Mouse (Mus musculus): Measurements from ENCODE around the gene Tpbg. TPM values are rescaled to one million over a fixed set of nuclear protein-coding genes. Genes with fewer than 3 reads are reported as not detected.
A peak's percentile ranks its signal among the peaks of the same experiment; 100 is the strongest.
"Not testable (repeated sequence)": the region's sequence is repeated elsewhere in the genome, so short reads cannot be mapped to it uniquely, and the experiment has no call there.

Tpbg gene
- polyA plus RNA-seq (2014; fragmentation: Nextera tagmentation; extraction: Ambion mirVana): 22.0 and 25.1 TPM in 2 replicates

GRCm38 (mm10) chr9:85842351-85843011 is at the start of gene Tpbg:
TSS of gene Tpbg (plus strand) at chr9:85842380.
- no peaks in the 10 kb centered on the region for H3K36me3 ChIP-seq (ENCODE audit: control insufficient read depth, insufficient read depth, low read length)
- H3K4me2 ChIP-seq (ENCODE audit: low read depth, low read length): peak within 1 kb of the TSS; percentile 91
- no peaks in the 10 kb centered on the region for H3K27me3 ChIP-seq (ENCODE audit: control insufficient read depth, insufficient read depth, low read length)
- H3K27ac ChIP-seq (ENCODE audit: low read depth, low read length): peak within 1 kb of the TSS; percentile 76
- H3K4me3 ChIP-seq (ENCODE audit: low read depth, low read length): peak within 1 kb of the TSS; percentile 56
- H3K9ac ChIP-seq (replicated peaks; ENCODE audit: low read depth, low read length): peak within 1 kb of the TSS; percentile 66
- WGBS: under 1% methylated on average over 39 of the region's 39 CpGs
- H3K4me1 ChIP-seq (ENCODE audit: control insufficient read depth, insufficient read depth, low read length): peaks cover 12% of the 10 kb centered on the region; the same call in 1 of the 2 replicates
- ATAC-seq (ENCODE audit: low read depth): peak; percentile 82
- H3K9me3 ChIP-seq (ENCODE audit: control insufficient read depth, low read length): no peaks in the 10 kb centered on the region

- H3K4me2 ChIP-seq (ENCODE audit: low read depth, low read length); H3K27ac ChIP-seq (ENCODE audit: low read depth, low read length); ATAC-seq (ENCODE audit: low read depth); H3K4me1 ChIP-seq (ENCODE audit: control insufficient read depth, insufficient read depth, low read length); H3K9ac ChIP-seq (replicated peaks; ENCODE audit: low read depth, low read length); H3K9me3 ChIP-seq (ENCODE audit: control insufficient read depth, low read length); H3K4me3 ChIP-seq (ENCODE audit: low read depth, low read length); H3K36me3 ChIP-seq (ENCODE audit: control insufficient read depth, insufficient read depth, low read length); H3K27me3 ChIP-seq (ENCODE audit: control insufficient read depth, insufficient read depth, low read length): not testable (repeated sequence)
- WGBS: 84% methylated on average over 2 of the region's 2 CpGs
Observed at GRCm38 (mm10) chr9:85801986-85802385, 40.2 kb upstream of the Tpbg start.

GRCm38 (mm10) chr9:85802563-85802962 is 39.6 kb upstream of the Tpbg start:
- H3K9me3 ChIP-seq (ENCODE audit: control insufficient read depth, low read length): no peaks in the 10 kb centered on the region
- H3K4me3 ChIP-seq (ENCODE audit: low read depth, low read length): no peak overlapping the region
- no peak overlapping the region for H3K9ac ChIP-seq (replicated peaks; ENCODE audit: low read depth, low read length)
- no peaks in the 10 kb centered on the region for H3K4me1 ChIP-seq (ENCODE audit: control insufficient read depth, insufficient read depth, low read length)
- WGBS: 77% methylated on average over 4 of the region's 4 CpGs
- no peaks in the 10 kb centered on the region for H3K36me3 ChIP-seq (ENCODE audit: control insufficient read depth, insufficient read depth, low read length)
- ATAC-seq (ENCODE audit: low read depth): no peak
- no peak overlapping the region for H3K4me2 ChIP-seq (ENCODE audit: low read depth, low read length)
- H3K27me3 ChIP-seq (ENCODE audit: control insufficient read depth, insufficient read depth, low read length): no peaks in the 10 kb centered on the region
- no peak overlapping the region for H3K27ac ChIP-seq (ENCODE audit: low read depth, low read length)

- Histone ChIP-seq H3K4me3 (ENCODE audit: low read depth, low read length) (no peak overlapping the region), H3K4me2 (ENCODE audit: low read depth, low read length) (no peak overlapping the region), H3K9me3 (ENCODE audit: control insufficient read depth, low read length) (no peaks in the 10 kb centered on the region), H3K27me3 (ENCODE audit: control insufficient read depth, insufficient read depth, low read length) (no peaks in the 10 kb centered on the region), H3K27ac (ENCODE audit: low read depth, low read length) (no peak overlapping the region), H3K9ac (replicated peaks; ENCODE audit: low read depth, low read length) (no peak overlapping the region), H3K4me1 (ENCODE audit: control insufficient read depth, insufficient read depth, low read length) (no peaks in the 10 kb centered on the region), H3K36me3 (ENCODE audit: control insufficient read depth, insufficient read depth, low read length) (no peaks in the 10 kb centered on the region)
- no peak for ATAC-seq (ENCODE audit: low read depth)
- WGBS: 87% methylated on average over 6 of the region's 6 CpGs
Observed at GRCm38 (mm10) chr9:85806411-85806810, 35.8 kb upstream of the Tpbg start.

- Histone ChIP-seq H3K36me3 (ENCODE audit: control insufficient read depth, insufficient read depth, low read length) (no peaks in the 10 kb centered on the region), H3K27ac (ENCODE audit: low read depth, low read length) (no peak overlapping the region), H3K4me1 (ENCODE audit: control insufficient read depth, insufficient read depth, low read length) (no peaks in the 10 kb centered on the region), H3K4me3 (ENCODE audit: low read depth, low read length) (no peak overlapping the region), H3K4me2 (ENCODE audit: low read depth, low read length) (no peak overlapping the region), H3K9ac (replicated peaks; ENCODE audit: low read depth, low read length) (no peak overlapping the region), H3K27me3 (ENCODE audit: control insufficient read depth, insufficient read depth, low read length) (no peaks in the 10 kb centered on the region), H3K9me3 (ENCODE audit: control insufficient read depth, low read length) (no peaks in the 10 kb centered on the region)
- WGBS: 92% methylated on average over 3 of the region's 3 CpGs
- no peak for ATAC-seq (ENCODE audit: low read depth)
Observed at GRCm38 (mm10) chr9:85809246-85809645, 32.9 kb upstream of the Tpbg start.

GRCm38 (mm10) chr9:85820829-85821228 is 21.4 kb upstream of the Tpbg start:
- no peaks in the 10 kb centered on the region for H3K9me3 ChIP-seq (ENCODE audit: control insufficient read depth, low read length)
- no peaks in the 10 kb centered on the region for H3K4me1 ChIP-seq (ENCODE audit: control insufficient read depth, insufficient read depth, low read length)
- H3K4me3 ChIP-seq (ENCODE audit: low read depth, low read length): no peak overlapping the region
- no peak overlapping the region for H3K9ac ChIP-seq (replicated peaks; ENCODE audit: low read depth, low read length)
- 85% methylated on average over 11 of the region's 11 CpGs for WGBS
- no peak for ATAC-seq (ENCODE audit: low read depth)
- no peak overlapping the region for H3K27ac ChIP-seq (ENCODE audit: low read depth, low read length)
- H3K4me2 ChIP-seq (ENCODE audit: low read depth, low read length): no peak overlapping the region
- H3K27me3 ChIP-seq (ENCODE audit: control insufficient read depth, insufficient read depth, low read length): no peaks in the 10 kb centered on the region
- H3K36me3 ChIP-seq (ENCODE audit: control insufficient read depth, insufficient read depth, low read length): no peaks in the 10 kb centered on the region

- no peak overlapping the region for H3K4me2 ChIP-seq (ENCODE audit: low read depth, low read length)
- H3K27ac ChIP-seq (ENCODE audit: low read depth, low read length): no peak overlapping the region
- H3K9ac ChIP-seq (replicated peaks; ENCODE audit: low read depth, low read length): no peak overlapping the region
- no peaks in the 10 kb centered on the region for H3K4me1 ChIP-seq (ENCODE audit: control insufficient read depth, insufficient read depth, low read length)
- H3K36me3 ChIP-seq (ENCODE audit: control insufficient read depth, insufficient read depth, low read length): no peaks in the 10 kb centered on the region
- H3K27me3 ChIP-seq (ENCODE audit: control insufficient read depth, insufficient read depth, low read length): no peaks in the 10 kb centered on the region
- WGBS: 83% methylated on average over 17 of the region's 17 CpGs
- no peaks in the 10 kb centered on the region for H3K9me3 ChIP-seq (ENCODE audit: control insufficient read depth, low read length)
- no peak for ATAC-seq (ENCODE audit: low read depth)
- H3K4me3 ChIP-seq (ENCODE audit: low read depth, low read length): no peak overlapping the region
Observed at GRCm38 (mm10) chr9:85835521-85836425, 6.4 kb upstream of the Tpbg start.

- Histone ChIP-seq H3K9ac (replicated peaks; ENCODE audit: low read depth, low read length) (no peak overlapping the region), H3K27ac (ENCODE audit: low read depth, low read length) (no peak overlapping the region), H3K27me3 (ENCODE audit: control insufficient read depth, insufficient read depth, low read length) (no peaks in the 10 kb centered on the region), H3K4me3 (ENCODE audit: low read depth, low read length) (no peak overlapping the region), H3K4me2 (ENCODE audit: low read depth, low read length) (no peak overlapping the region), H3K9me3 (ENCODE audit: control insufficient read depth, low read length) (no peaks in the 10 kb centered on the region), H3K36me3 (ENCODE audit: control insufficient read depth, insufficient read depth, low read length) (no peaks in the 10 kb centered on the region), H3K4me1 (ENCODE audit: control insufficient read depth, insufficient read depth, low read length) (peaks cover 10% of the 10 kb centered on the region; the same call in 1 of the 2 replicates)
- no peak for ATAC-seq (ENCODE audit: low read depth)
- 54% methylated on average over 3 of the region's 3 CpGs for WGBS
Observed at GRCm38 (mm10) chr9:85839626-85840025, 2.6 kb upstream of the Tpbg start.

- Histone ChIP-seq H3K4me3 (ENCODE audit: low read depth, low read length) (peak overlapping the region; percentile 56), H3K27ac (ENCODE audit: low read depth, low read length) (no peak overlapping the region), H3K36me3 (ENCODE audit: control insufficient read depth, insufficient read depth, low read length) (no peaks in the 10 kb centered on the region), H3K27me3 (ENCODE audit: control insufficient read depth, insufficient read depth, low read length) (no peaks in the 10 kb centered on the region), H3K9ac (replicated peaks; ENCODE audit: low read depth, low read length) (no peak overlapping the region), H3K9me3 (ENCODE audit: control insufficient read depth, low read length) (no peaks in the 10 kb centered on the region), H3K4me2 (ENCODE audit: low read depth, low read length) (peak overlapping the region; percentile 91), H3K4me1 (ENCODE audit: control insufficient read depth, insufficient read depth, low read length) (peaks cover 12% of the 10 kb centered on the region; the same call in 1 of the 2 replicates)
- under 1% methylated on average over 16 of the region's 16 CpGs for WGBS
- ATAC-seq (ENCODE audit: low read depth): no peak
Observed at GRCm38 (mm10) chr9:85841891-85842290, 289 bp upstream of the Tpbg start.

Measured in neural tube, embryonic 14.5 days (tissue).